Mouse (Mus musculus) embryonic facial prominence, embryonic 11.5 days (tissue): ENCODE measurements at regions not wholly inside any gene's neighbourhood (a gene's known extent, or its start where the extent isn't known, plus 50 kb on each side); places are given as distances from the start of the nearest gene placed in this dataset.

Experiments used
- ATAC-seq: fragments of 200-750 bp; cut with Nextera tagmentation; replicated peaks from 2 replicates; pipeline ENCODE4 v1.8.0; 2017; ENCODE audit warnings: low read depth; ENCODE audit not compliant: insufficient number of reproducible peaks, low FRiP score, low TSS enrichment
- DNase-seq: peaks from one replicate; pipeline ENCODE4 v3.0.0-alpha.2; 2015; ENCODE audit warnings: low spot score
- H3K27ac ChIP-seq: fragments of 300-500 bp; sonication (generic); replicated peaks from 2 replicates; pipeline ENCODE4 v1.5.1; 2014; ENCODE audit warnings: mild to moderate bottlenecking, low read depth, low read length, control low read depth
- H3K27me3 ChIP-seq: fragments of 300-500 bp; sonication (generic); 2 replicates; pipeline ENCODE4 v1.6.1; 2014; ENCODE audit warnings: mild to moderate bottlenecking, low read length, moderate library complexity, mixed read lengths; ENCODE audit not compliant: control insufficient read depth, insufficient read depth
- H3K36me3 ChIP-seq: fragments of 300-500 bp; sonication (generic); replicated peaks from 2 replicates; pipeline ENCODE4 v1.6.1; 2014; ENCODE audit warnings: low read depth, mild to moderate bottlenecking, low read length, moderate library complexity, mixed read lengths; ENCODE audit not compliant: control insufficient read depth, insufficient read depth
- H3K4me1 ChIP-seq: fragments of 300-500 bp; sonication (generic); 2 replicates; pipeline ENCODE4 v1.6.1; 2014; ENCODE audit warnings: low read length, mixed read lengths; ENCODE audit not compliant: control insufficient read depth, insufficient read depth
- H3K4me2 ChIP-seq: fragments of 300-500 bp; sonication (generic); 2 replicates; pipeline ENCODE4 v1.6.1; 2014; ENCODE audit warnings: low read depth, mild to moderate bottlenecking, control low read depth, low read length, moderate library complexity
- H3K4me3 ChIP-seq: fragments of 300-500 bp; sonication (generic); 2 replicates; pipeline ENCODE4 v1.5.1; 2014; ENCODE audit warnings: low read depth, low read length, control low read depth
- H3K9ac ChIP-seq: fragments of 300-500 bp; sonication (generic); replicated peaks from 2 replicates; pipeline ENCODE4 v1.6.1; 2014; ENCODE audit warnings: mild to moderate bottlenecking, control low read depth, low read length
- H3K9me3 ChIP-seq: fragments of 300-500 bp; sonication (generic); replicated peaks from 2 replicates; pipeline ENCODE4 v1.6.1; 2016; ENCODE audit warnings: mild to moderate bottlenecking, low read length, inconsistent platforms, mixed read lengths; ENCODE audit not compliant: control insufficient read depth
- WGBS: fragments of 180-500 bp; shearing (Covaris S2); extraction: QIAGEN DNeasy Blood & Tissue Kit; methylation state at CpG from one replicate; pipeline ENCODE4 v1.1.7; 2014; 5-methylcytosine and 5-hydroxymethylcytosine counted together

DNA sequence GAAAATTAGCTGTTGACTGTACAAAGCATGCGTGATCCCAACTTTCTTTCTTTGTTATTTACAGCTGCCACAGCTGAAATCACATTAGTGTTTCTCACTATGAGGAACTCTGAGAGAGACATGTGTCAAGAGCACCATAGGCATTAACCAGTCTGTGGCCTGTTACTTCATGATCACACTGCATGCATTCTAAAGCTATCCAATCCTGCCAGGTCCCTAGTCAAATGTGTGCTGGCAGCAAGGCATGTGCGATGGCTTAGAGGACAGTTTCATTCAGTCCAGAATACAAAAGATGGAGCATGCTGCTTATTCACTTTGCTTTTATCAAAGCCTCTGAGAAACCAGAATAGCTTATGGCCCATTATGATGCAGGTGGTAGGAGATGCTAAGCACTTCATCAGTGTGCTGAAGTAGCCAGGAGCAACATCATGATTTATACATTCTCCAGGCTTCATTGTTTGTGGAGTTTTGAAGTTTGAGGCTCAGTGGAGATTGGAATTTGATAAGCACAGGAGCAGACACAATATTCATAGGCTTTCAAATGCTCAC lies 882.9 kb upstream of the Lrrn3 start:
- ATAC-seq = no peak
- H3K4me1 ChIP-seq = no peaks in the 10 kb centered on the region
- no peak overlapping the region for H3K4me3 ChIP-seq
- no peaks in the 10 kb centered on the region for H3K36me3 ChIP-seq
- no peaks in the 10 kb centered on the region for H3K9me3 ChIP-seq
- H3K27me3 ChIP-seq = no peaks in the 10 kb centered on the region
- no peak overlapping the region for H3K9ac ChIP-seq
- H3K27ac ChIP-seq = no peak overlapping the region
- DNase-seq = no peak
- 87% methylated on average over 2 of the region's 2 CpGs for WGBS
- no peak overlapping the region for H3K4me2 ChIP-seq

- DNase-seq (no peak), ATAC-seq (no peak)
- Histone ChIP-seq H3K4me3 (no peak overlapping the region), H3K4me2 (no peak overlapping the region), H3K4me1 (no peaks in the 10 kb centered on the region), H3K36me3 (no peaks in the 10 kb centered on the region), H3K27me3 (no peaks in the 10 kb centered on the region), H3K9me3 (no peaks in the 10 kb centered on the region), H3K27ac (no peak overlapping the region), H3K9ac (no peak overlapping the region)
- 68% methylated on average over 3 of the region's 3 CpGs for WGBS
Measured at GRCm38 (mm10) chr12:42338996-42339680, 852.9 kb upstream of the Lrrn3 start.

- no peak overlapping the region for H3K4me2 ChIP-seq
- H3K27me3 ChIP-seq = no peaks in the 10 kb centered on the region
- no peaks in the 10 kb centered on the region for H3K36me3 ChIP-seq
- H3K4me1 ChIP-seq = no peaks in the 10 kb centered on the region
- no peak overlapping the region for H3K27ac ChIP-seq
- no peak for ATAC-seq
- no peak for DNase-seq
- H3K4me3 ChIP-seq = no peak overlapping the region
- 80% methylated on average over 6 of the region's 6 CpGs for WGBS
- no peak overlapping the region for H3K9ac ChIP-seq
- H3K9me3 ChIP-seq = no peaks in the 10 kb centered on the region
Measured at GRCm38 (mm10) chr12:42306429-42306828, 820.2 kb upstream of the Lrrn3 start.

DNA sequence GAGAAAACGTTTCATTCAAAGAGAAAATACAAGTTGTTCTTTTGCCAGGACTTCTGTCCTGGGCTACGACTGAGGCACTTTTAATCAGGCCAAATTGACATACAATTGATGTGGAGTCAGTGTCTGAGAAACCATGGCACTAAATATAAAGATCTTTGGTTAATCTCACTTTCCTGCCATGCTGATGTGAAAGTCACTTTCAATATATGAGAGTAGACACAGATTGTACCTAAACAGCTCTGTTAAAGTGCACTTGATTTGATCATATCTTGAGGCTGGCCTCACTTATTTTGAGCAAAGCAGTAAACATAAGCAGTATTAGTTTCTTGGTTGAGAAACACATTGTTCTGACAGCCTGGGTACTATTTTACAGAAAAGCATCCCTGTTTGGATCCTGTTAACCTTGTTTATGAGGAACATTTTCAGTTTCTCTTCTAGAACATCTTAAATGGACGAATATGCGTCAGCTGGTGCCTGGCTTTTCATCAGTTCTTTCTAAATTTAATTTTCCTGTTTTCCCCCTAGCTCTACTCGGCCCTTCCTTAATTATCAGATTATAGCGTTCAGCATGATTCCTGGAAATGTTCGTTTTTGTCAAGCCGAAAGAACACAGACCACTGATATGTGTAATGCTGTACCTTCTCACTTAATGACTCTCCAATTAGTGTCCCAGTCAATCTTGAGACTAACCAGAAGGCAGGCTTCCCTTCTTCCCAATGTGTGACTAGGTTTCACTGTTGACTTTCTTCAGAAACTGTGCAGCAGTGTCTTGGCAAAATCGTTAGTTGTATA lies 791.2 kb upstream of the Lrrn3 start:
- peak; percentile 36 for DNase-seq
- Histone ChIP-seq H3K9ac (no peak overlapping the region), H3K27ac (no peak overlapping the region), H3K9me3 (no peaks in the 10 kb centered on the region), H3K4me3 (no peak overlapping the region), H3K4me1 (no peaks in the 10 kb centered on the region), H3K36me3 (no peaks in the 10 kb centered on the region), H3K4me2 (no peak overlapping the region), H3K27me3 (no peaks in the 10 kb centered on the region)
- no peak for ATAC-seq
- 73% methylated on average over 9 of the region's 9 CpGs for WGBS

- H3K27ac ChIP-seq = no peak overlapping the region
- H3K4me3 ChIP-seq = no peak overlapping the region
- no peaks in the 10 kb centered on the region for H3K9me3 ChIP-seq
- no peaks in the 10 kb centered on the region for H3K27me3 ChIP-seq
- no peak overlapping the region for H3K4me2 ChIP-seq
- DNase-seq = no peak
- ATAC-seq = no peak
- no peaks in the 10 kb centered on the region for H3K36me3 ChIP-seq
- no peaks in the 10 kb centered on the region for H3K4me1 ChIP-seq
- no peak overlapping the region for H3K9ac ChIP-seq
Measured at GRCm38 (mm10) chr12:42250410-42250809, 764.2 kb upstream of the Lrrn3 start.

DNA sequence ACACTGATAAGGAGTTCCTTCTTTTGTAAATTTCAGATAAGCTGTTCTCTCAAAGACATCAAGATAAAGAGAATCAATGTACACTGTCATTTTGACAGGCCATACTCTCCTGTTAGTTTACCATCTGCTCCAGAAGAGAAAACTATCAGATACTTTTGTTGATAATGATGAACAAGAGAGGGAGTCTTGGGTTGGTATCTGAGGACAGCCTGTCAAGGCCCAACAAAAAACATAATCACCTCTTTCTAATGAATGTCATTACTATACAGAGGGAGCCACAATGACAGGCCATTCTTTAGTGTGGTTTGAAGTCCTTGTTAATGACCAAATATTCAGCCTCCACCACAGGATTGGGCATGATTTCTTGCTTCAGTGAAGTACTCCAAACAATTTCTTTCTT lies 743.0 kb upstream of the Lrrn3 start:
- H3K4me1 ChIP-seq = no peaks in the 10 kb centered on the region
- no peak for ATAC-seq

GRCm38 (mm10) chr12:42181646-42182045 lies 695.4 kb upstream of the Lrrn3 start:
- Histone ChIP-seq H3K9me3 (no peaks in the 10 kb centered on the region), H3K27me3 (no peaks in the 10 kb centered on the region), H3K4me3 (no peak overlapping the region), H3K4me2 (no peak overlapping the region), H3K4me1 (no peaks in the 10 kb centered on the region), H3K36me3 (no peaks in the 10 kb centered on the region), H3K27ac (no peak overlapping the region), H3K9ac (no peak overlapping the region)
- ATAC-seq = no peak
- DNase-seq = no peak
- 66% methylated on average over 1 of the region's 1 CpGs for WGBS

More for the DNA sequence above, 743.0 kb upstream of the Lrrn3 start:
- Histone ChIP-seq H3K4me3 (no peak overlapping the region), H3K36me3 (no peaks in the 10 kb centered on the region), H3K9ac (no peak overlapping the region), H3K4me2 (no peak overlapping the region), H3K27ac (no peak overlapping the region), H3K9me3 (no peaks in the 10 kb centered on the region), H3K27me3 (no peaks in the 10 kb centered on the region)
- no peak for DNase-seq

GRCm38 (mm10) chr12:42179947-42180669 lies 693.9 kb upstream of the Lrrn3 start:
- H3K4me1 ChIP-seq = no peaks in the 10 kb centered on the region
- H3K9me3 ChIP-seq = no peaks in the 10 kb centered on the region
- H3K27me3 ChIP-seq = no peaks in the 10 kb centered on the region
- H3K9ac ChIP-seq = no peak overlapping the region
- H3K4me3 ChIP-seq = no peak overlapping the region
- no peak overlapping the region for H3K27ac ChIP-seq
- H3K4me2 ChIP-seq = no peak overlapping the region
- H3K36me3 ChIP-seq = no peaks in the 10 kb centered on the region
- DNase-seq (no peak), ATAC-seq (no peak)
- 67% methylated on average over 1 of the region's 1 CpGs for WGBS
